Mouse (Mus musculus) heart, adult 2 months (tissue): ENCODE data around the gene Pnpo.

Source experiments
- CTCF ChIP-seq: fragments of 200-600 bp; IDR thresholded peaks from 2 replicates; pipeline ENCODE4 v1.8.1; 2022; ENCODE audit warnings: antibody characterized with exemption, mild to moderate bottlenecking, moderate library complexity
- POLR2A ChIP-seq: fragments of 200-500 bp; IDR thresholded peaks from 2 replicates; pipeline ENCODE4 v1.6.1; 2011; ENCODE audit warnings: mild to moderate bottlenecking, low read depth, low read length, control low read depth; ENCODE audit not compliant: insufficient read depth

- TF ChIP-seq CTCF (no peak), POLR2A (peak; percentile 36; the same call in 1 of the 2 replicates)
Observed at GRCm38 (mm10) chr11:96969280-96969722, 25.5 kb upstream of the Pnpo start.
